Mouse (Mus musculus) embryonic facial prominence, embryonic 15.5 days (tissue): ENCODE results near the gene Kif16b. TPM values are rescaled to one million over a fixed set of nuclear protein-coding genes. Genes with fewer than 3 reads are reported as not detected.

Source experiments
- ATAC-seq: fragments of 200-750 bp; cut with Nextera tagmentation; 2 replicates; pipeline ENCODE4 v1.8.0; 2017; ENCODE audit warnings: low read depth, moderate TSS enrichment; ENCODE audit not compliant: insufficient number of reproducible peaks, low FRiP score, low TSS enrichment
- H3K27ac ChIP-seq: fragments of 300-500 bp; sonication (generic); replicated peaks from 2 replicates; pipeline ENCODE4 v1.5.1; 2015; ENCODE audit warnings: mild to moderate bottlenecking, inconsistent platforms
- H3K27me3 ChIP-seq: fragments of 300-500 bp; sonication (generic); 2 replicates; pipeline ENCODE4 v1.6.1; 2015; ENCODE audit warnings: inconsistent platforms
- H3K36me3 ChIP-seq: fragments of 300-500 bp; sonication (generic); 2 replicates; pipeline ENCODE4 v1.6.1; 2015; ENCODE audit warnings: mild to moderate bottlenecking, inconsistent platforms
- H3K4me1 ChIP-seq: fragments of 300-500 bp; sonication (generic); 2 replicates; pipeline ENCODE4 v1.6.1; 2015; ENCODE audit warnings: inconsistent platforms
- H3K4me2 ChIP-seq: fragments of 300-500 bp; sonication (generic); replicated peaks from 2 replicates; pipeline ENCODE4 v1.6.1; 2015; ENCODE audit warnings: mild to moderate bottlenecking, inconsistent platforms
- H3K4me3 ChIP-seq: fragments of 300-500 bp; sonication (generic); replicated peaks from 2 replicates; pipeline ENCODE4 v1.5.1; 2015; ENCODE audit warnings: mild to moderate bottlenecking, inconsistent platforms
- H3K9ac ChIP-seq: fragments of 300-500 bp; sonication (generic); 2 replicates; pipeline ENCODE4 v1.6.1; 2015; ENCODE audit warnings: inconsistent platforms
- H3K9me3 ChIP-seq: fragments of 300-500 bp; sonication (generic); replicated peaks from 2 replicates; pipeline ENCODE4 v1.6.1; 2016; ENCODE audit warnings: inconsistent platforms
- WGBS: fragments of 180-500 bp; shearing (Covaris S2); methylation state at CpG from one replicate; pipeline ENCODE4 v1.1.7; 2015; 5-methylcytosine and 5-hydroxymethylcytosine counted together
- polyA plus RNA-seq: library from polyadenylated mRNA; unstranded; fragments of >200 nt; fragmentation: Nextera tagmentation; extraction: Ambion mirVana; gene quantifications from 2 replicates; pipeline ENCODE4 v1.2.1, GENCODE M21; 2015

Kif16b gene
- polyA plus RNA-seq, 1 experiment from 2014 or later: 10.9 TPM

- ATAC-seq: no peak
- no peaks in the 10 kb centered on the region for H3K9me3 ChIP-seq
- no peak overlapping the region for H3K27ac ChIP-seq
- no peak overlapping the region for H3K4me3 ChIP-seq
- no peak overlapping the region for H3K9ac ChIP-seq
- H3K27me3 ChIP-seq: no peaks in the 10 kb centered on the region
- no peaks in the 10 kb centered on the region for H3K4me1 ChIP-seq
- H3K4me2 ChIP-seq: no peak overlapping the region
- no peaks in the 10 kb centered on the region for H3K36me3 ChIP-seq
- WGBS: 62% methylated on average over 1 of the region's 1 CpGs
Measured at GRCm38 (mm10) chr2:142774752-142775151, 126.6 kb downstream of the Kif16b start.

GRCm38 (mm10) chr2:142769647-142770121 lies 131.6 kb downstream of the Kif16b start:
- no peaks in the 10 kb centered on the region for H3K36me3 ChIP-seq
- ATAC-seq: peak; percentile 51
- no peaks in the 10 kb centered on the region for H3K9me3 ChIP-seq
- WGBS: 63% methylated on average over 11 of the region's 11 CpGs
- no peak overlapping the region for H3K27ac ChIP-seq
- no peak overlapping the region for H3K9ac ChIP-seq
- no peak overlapping the region for H3K4me2 ChIP-seq
- no peaks in the 10 kb centered on the region for H3K4me1 ChIP-seq
- no peak overlapping the region for H3K4me3 ChIP-seq
- no peaks in the 10 kb centered on the region for H3K27me3 ChIP-seq

GRCm38 (mm10) chr2:142764276-142764675 lies 137.1 kb downstream of the Kif16b start:
- Histone ChIP-seq H3K4me1 (no peaks in the 10 kb centered on the region), H3K4me2 (no peak overlapping the region), H3K9ac (no peak overlapping the region), H3K4me3 (no peak overlapping the region), H3K27me3 (no peaks in the 10 kb centered on the region), H3K27ac (no peak overlapping the region), H3K9me3 (no peaks in the 10 kb centered on the region), H3K36me3 (no peaks in the 10 kb centered on the region)
- no peak for ATAC-seq
- 56% methylated on average over 2 of the region's 2 CpGs for WGBS

- 72% methylated on average over 4 of the region's 4 CpGs for WGBS
- no peak overlapping the region for H3K4me2 ChIP-seq
- no peaks in the 10 kb centered on the region for H3K4me1 ChIP-seq
- H3K4me3 ChIP-seq: no peak overlapping the region
- H3K9ac ChIP-seq: no peak overlapping the region
- H3K27me3 ChIP-seq: no peaks in the 10 kb centered on the region
- no peak overlapping the region for H3K27ac ChIP-seq
- no peaks in the 10 kb centered on the region for H3K9me3 ChIP-seq
- ATAC-seq: no peak
- no peaks in the 10 kb centered on the region for H3K36me3 ChIP-seq
Measured at GRCm38 (mm10) chr2:142760843-142761242, 140.5 kb downstream of the Kif16b start.

GRCm38 (mm10) chr2:142759192-142759591 lies 142.1 kb downstream of the Kif16b start:
- no peaks in the 10 kb centered on the region for H3K9me3 ChIP-seq
- H3K36me3 ChIP-seq: no peaks in the 10 kb centered on the region
- H3K27me3 ChIP-seq: no peaks in the 10 kb centered on the region
- H3K9ac ChIP-seq: no peak overlapping the region
- H3K4me1 ChIP-seq: no peaks in the 10 kb centered on the region
- no peak overlapping the region for H3K27ac ChIP-seq
- WGBS: 82% methylated on average over 4 of the region's 4 CpGs
- no peak overlapping the region for H3K4me2 ChIP-seq
- ATAC-seq: no peak
- H3K4me3 ChIP-seq: no peak overlapping the region

- Histone ChIP-seq H3K4me2 (no peak overlapping the region), H3K27me3 (no peaks in the 10 kb centered on the region), H3K4me3 (no peak overlapping the region), H3K9ac (no peak overlapping the region), H3K4me1 (no peaks in the 10 kb centered on the region), H3K9me3 (no peaks in the 10 kb centered on the region), H3K27ac (no peak overlapping the region), H3K36me3 (no peaks in the 10 kb centered on the region)
- 78% methylated on average over 3 of the region's 3 CpGs for WGBS
- no peak for ATAC-seq
Measured at GRCm38 (mm10) chr2:142758091-142758765, 143.1 kb downstream of the Kif16b start.

GRCm38 (mm10) chr2:142739338-142739737 lies 162.0 kb downstream of the Kif16b start:
- Histone ChIP-seq H3K36me3 (no peaks in the 10 kb centered on the region), H3K4me2 (no peak overlapping the region), H3K27me3 (no peaks in the 10 kb centered on the region), H3K4me3 (no peak overlapping the region), H3K9ac (no peak overlapping the region), H3K9me3 (no peaks in the 10 kb centered on the region), H3K27ac (no peak overlapping the region), H3K4me1 (no peaks in the 10 kb centered on the region)
- ATAC-seq: no peak
- WGBS: 73% methylated on average over 2 of the region's 2 CpGs

DNA sequence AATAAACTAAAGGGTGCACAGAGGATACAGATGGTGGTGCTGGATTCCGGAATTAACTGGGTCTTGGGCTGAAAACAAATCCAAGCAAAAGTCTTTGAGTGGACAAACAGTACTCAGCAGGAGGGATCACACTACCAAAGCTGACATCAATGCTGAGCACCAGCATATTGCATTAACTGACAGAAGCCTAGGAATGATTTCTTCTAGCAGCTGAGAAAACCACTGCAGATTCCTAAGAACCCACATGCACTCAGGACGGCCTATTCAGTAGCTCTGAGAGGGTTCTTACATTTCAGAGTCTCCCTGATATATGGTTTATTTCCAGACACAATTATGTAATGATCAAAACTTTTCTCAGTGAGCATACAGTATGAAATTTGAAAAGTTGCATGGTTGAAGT lies 162.8 kb downstream of the Kif16b start:
- no peak overlapping the region for H3K9ac ChIP-seq
- H3K9me3 ChIP-seq: no peaks in the 10 kb centered on the region
- no peak for ATAC-seq
- H3K4me1 ChIP-seq: no peaks in the 10 kb centered on the region
- 66% methylated on average over 2 of the region's 2 CpGs for WGBS
- H3K4me3 ChIP-seq: no peak overlapping the region
- H3K36me3 ChIP-seq: no peaks in the 10 kb centered on the region
- H3K27me3 ChIP-seq: no peaks in the 10 kb centered on the region
- no peak overlapping the region for H3K4me2 ChIP-seq
- no peak overlapping the region for H3K27ac ChIP-seq

GRCm38 (mm10) chr2:142735691-142736090 lies 165.6 kb downstream of the Kif16b start:
- H3K4me2 ChIP-seq: no peak overlapping the region
- H3K9ac ChIP-seq: no peak overlapping the region
- peaks cover 19% of the 10 kb centered on the region for H3K4me1 ChIP-seq
- 96% methylated on average over 3 of the region's 3 CpGs for WGBS
- H3K27me3 ChIP-seq: no peaks in the 10 kb centered on the region
- no peaks in the 10 kb centered on the region for H3K36me3 ChIP-seq
- ATAC-seq: no peak
- H3K9me3 ChIP-seq: no peaks in the 10 kb centered on the region
- H3K4me3 ChIP-seq: no peak overlapping the region
- H3K27ac ChIP-seq: no peak overlapping the region

DNA sequence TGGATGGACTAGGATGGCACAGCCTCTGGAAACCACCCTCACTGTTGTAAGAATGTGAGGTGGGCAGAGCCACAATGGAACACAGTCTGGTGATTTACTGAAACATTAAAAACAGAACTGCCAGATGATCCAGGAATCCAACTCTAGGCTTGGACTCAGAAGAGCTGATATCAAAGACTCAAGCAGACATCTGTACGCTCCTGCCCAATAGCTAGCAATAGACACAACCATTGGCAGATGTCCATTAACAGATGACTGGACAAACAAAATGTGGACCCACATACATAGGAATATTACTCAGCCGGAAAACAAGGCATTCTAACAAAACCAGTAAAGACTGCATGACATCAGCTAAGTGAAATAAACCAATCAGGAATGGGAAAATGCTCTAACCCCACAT lies 167.3 kb downstream of the Kif16b start:
- ATAC-seq: no peak
- Histone ChIP-seq H3K4me3 (no peak overlapping the region), H3K9me3 (no peaks in the 10 kb centered on the region), H3K27ac (no peak overlapping the region), H3K4me1 (peaks cover 19% of the 10 kb centered on the region), H3K27me3 (no peaks in the 10 kb centered on the region), H3K36me3 (no peaks in the 10 kb centered on the region), H3K9ac (no peak overlapping the region), H3K4me2 (no peak overlapping the region)
- WGBS: 93% methylated on average over 2 of the region's 2 CpGs

DNA sequence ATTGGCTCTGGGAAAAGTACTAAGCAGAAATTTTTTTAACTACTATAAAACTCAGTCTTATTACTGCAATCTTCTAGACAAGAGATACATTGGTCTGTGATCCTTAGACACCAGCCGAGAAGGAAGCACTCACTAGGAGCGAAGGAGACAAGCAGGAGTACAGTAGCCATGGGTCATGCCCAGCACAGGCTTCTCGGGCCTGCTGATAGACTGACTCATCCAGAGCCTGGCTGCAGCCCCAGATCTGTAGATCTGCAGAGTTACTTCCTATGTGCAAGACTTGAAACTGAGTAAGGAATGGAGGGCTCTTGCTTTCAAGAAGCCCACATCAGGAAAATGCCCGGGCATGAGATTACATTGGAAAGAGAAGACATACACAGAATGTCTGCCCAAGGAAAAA lies 169.0 kb downstream of the Kif16b start:
- Histone ChIP-seq H3K9me3 (no peaks in the 10 kb centered on the region), H3K27ac (peak overlapping the region; percentile 30; the same call in 1 of the 2 replicates), H3K4me3 (no peak overlapping the region), H3K36me3 (no peaks in the 10 kb centered on the region), H3K27me3 (no peaks in the 10 kb centered on the region), H3K9ac (no peak overlapping the region), H3K4me2 (no peak overlapping the region), H3K4me1 (peaks cover 19% of the 10 kb centered on the region)
- 83% methylated on average over 4 of the region's 4 CpGs for whole genome bisulfite sequencing
- ATAC-seq: no peak

DNA sequence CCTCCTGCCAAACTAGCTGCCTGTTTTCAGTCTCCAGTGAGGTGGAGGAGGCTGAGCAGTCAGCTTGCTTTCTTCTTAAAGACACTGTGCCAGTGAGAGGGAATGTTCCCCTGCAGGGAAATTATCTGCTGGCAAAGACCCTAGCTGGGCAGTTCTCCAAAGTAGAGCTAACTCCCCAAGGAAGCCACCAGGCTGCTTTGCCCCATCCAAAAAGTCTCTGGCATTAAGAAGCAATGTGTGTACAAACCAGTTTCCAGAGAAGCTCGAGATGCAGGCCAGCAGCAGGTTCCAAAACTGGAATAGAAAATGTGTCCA lies 169.6 kb downstream of the Kif16b start:
- no peaks in the 10 kb centered on the region for H3K27me3 ChIP-seq
- ATAC-seq: peak; percentile 78; the same call in 1 of the 2 replicates
- H3K27ac ChIP-seq: peak overlapping the region; percentile 23; the same call in 1 of the 2 replicates
- H3K9ac ChIP-seq: no peak overlapping the region
- WGBS: 18% methylated on average over 1 of the region's 1 CpGs
- peaks cover 19% of the 10 kb centered on the region for H3K4me1 ChIP-seq
- no peaks in the 10 kb centered on the region for H3K9me3 ChIP-seq
- no peak overlapping the region for H3K4me2 ChIP-seq
- no peak overlapping the region for H3K4me3 ChIP-seq
- H3K36me3 ChIP-seq: no peaks in the 10 kb centered on the region
